11 mouse cellular contexts compared by ENCODE assay signal in the genomic region with DNA sequence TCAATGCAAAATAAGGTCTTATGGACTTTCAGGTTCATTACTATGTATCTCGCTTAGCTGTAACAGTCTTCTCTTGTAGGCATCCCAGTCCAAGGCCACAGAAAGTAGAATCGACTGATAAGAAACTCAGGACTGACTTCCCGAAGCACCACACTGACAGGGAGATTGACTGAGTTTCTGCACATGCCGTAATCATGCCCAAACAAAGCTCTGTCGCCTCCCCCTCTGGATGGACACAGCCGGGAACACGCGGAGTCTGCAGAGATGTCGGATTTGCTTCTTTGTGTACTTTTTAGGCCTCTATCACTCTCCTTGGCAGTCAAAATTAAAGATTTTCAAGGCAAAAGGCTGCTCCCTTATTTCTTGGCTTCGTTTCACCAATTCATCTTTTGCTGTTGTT. TPM values are rescaled to one million over a fixed set of nuclear protein-coding genes. Genes with fewer than 3 reads are reported as not detected.
DNase-seq lines count a peak whose midpoint lies in the region; ATAC-seq lines count a peak whose summit lies in the region.
"Had no signal": no experiment of that assay in that cellular context is flagged by ENCODE, and none has a peak within 500 bp of the region (broad histone marks: within the 10 kb centered on the region; RNA-seq: fewer than 3 reads in every experiment).

No protein-coding gene starts in this region.

- no peaks in the 10 kb centered on the region for H3K36me3 ChIP-seq in heart, embryonic 13.5 days
- H3K36me3 ChIP-seq in heart, embryonic 10.5 days, result 0 out of 2 replicates have a peak, but pooled peaks cover 3% of the 10 kb centered on the region
- no peaks in the 10 kb centered on the region for H3K36me3 ChIP-seq in hindbrain, embryonic 15.5 days

- no peaks in the 10 kb centered on the region for H3K9me3 ChIP-seq in heart, embryonic 13.5 days
- H3K9me3 ChIP-seq in heart, embryonic 10.5 days, result no peaks in the 10 kb centered on the region
- no peaks in the 10 kb centered on the region for H3K9me3 ChIP-seq in hindbrain, embryonic 15.5 days

- H3K4me2 ChIP-seq in heart, embryonic 13.5 days, result peak overlapping the region; percentile 60
- H3K4me2 ChIP-seq in hindbrain, embryonic 15.5 days, result no peak overlapping the region

- no peak for ATAC-seq in heart, embryonic 13.5 days (ENCODE audit: extremely low read depth, insufficient number of reproducible peaks, low FRiP score, low TSS enrichment)
- no peak for ATAC-seq in hindbrain, embryonic 15.5 days (ENCODE audit: low FRiP score, low read depth)
- no peak for ATAC-seq in cerebellum, adult (ENCODE audit: insufficient number of reproducible peaks, low FRiP score, low TSS enrichment)
- ATAC-seq: CD4-positive, CD25-positive, alpha-beta regulatory T cell, adult 4 months had no signal

- 41% methylated on average over 10 of the region's 10 CpGs for whole genome bisulfite sequencing in heart, embryonic 13.5 days
- 60% methylated on average over 10 of the region's 10 CpGs for WGBS in heart, embryonic 10.5 days
- 70% methylated on average over 10 of the region's 10 CpGs for WGBS in hindbrain, embryonic 15.5 days

- no peak for DNase-seq in heart, embryonic 10.5 days (ENCODE audit: low spot score)
- DNase-seq in ovary, adult 18-20 months (ENCODE audit: low spot score), result peak; percentile 24
- no peak for DNase-seq in ovary, postnatal 10 days (ENCODE audit: low spot score)
- DNase-seq in testis, postnatal 14 days (ENCODE audit: low spot score), result peak; percentile 76
- no peak for DNase-seq in frontal cortex, postnatal 36 days (ENCODE audit: low spot score in 2 of 2)
- DNase-seq: kidney, postnatal 4 days; lung, postnatal 10 days had no signal

- peak overlapping the region; percentile 63 for H3K27ac ChIP-seq in heart, embryonic 13.5 days (replicated peaks)
- no peak overlapping the region for H3K27ac ChIP-seq in heart, embryonic 10.5 days
- H3K27ac ChIP-seq in hindbrain, embryonic 15.5 days (replicated peaks), result peak overlapping the region; percentile 74

- H3K4me3 ChIP-seq in heart, embryonic 13.5 days, result peak overlapping the region; percentile 33
- H3K4me3 ChIP-seq in heart, embryonic 10.5 days, result no peak overlapping the region
- no peak overlapping the region for H3K4me3 ChIP-seq in hindbrain, embryonic 15.5 days

- peak overlapping the region; percentile 33; the same call in 1 of the 2 replicates for H3K9ac ChIP-seq in heart, embryonic 13.5 days
- H3K9ac ChIP-seq in hindbrain, embryonic 15.5 days, result no peak overlapping the region

- no peaks in the 10 kb centered on the region for H3K27me3 ChIP-seq in heart, embryonic 13.5 days (replicated peaks)
- H3K27me3 ChIP-seq in heart, embryonic 10.5 days (ENCODE audit: insufficient read depth, poor library complexity, severe bottlenecking), result no peaks in the 10 kb centered on the region
- H3K27me3 ChIP-seq in hindbrain, embryonic 15.5 days, result no peaks in the 10 kb centered on the region

- peaks cover 9% of the 10 kb centered on the region for H3K4me1 ChIP-seq in heart, embryonic 13.5 days
- peaks cover 5% of the 10 kb centered on the region; the same call in 1 of the 2 replicates for H3K4me1 ChIP-seq in heart, embryonic 10.5 days
- H3K4me1 ChIP-seq in hindbrain, embryonic 15.5 days (replicated peaks), result 0 out of 2 replicates have a peak, but pooled peaks cover 4% of the 10 kb centered on the region

RNA-seq across cellular contexts. Expression of gene Kif21a, which starts 20.8 kb away (rescaled TPM):
- 4.2 and 4.3 TPM in 2 replicates for polyA plus RNA-seq in heart, embryonic 13.5 days (2015; fragmentation: Nextera tagmentation; extraction: Ambion mirVana)
- 4.9 and 5.0 TPM in 2 replicates for polyA plus RNA-seq in heart, embryonic 10.5 days (2016; fragmentation: Nextera tagmentation; extraction: Ambion mirVana)
- polyA plus RNA-seq in hindbrain, embryonic 15.5 days (2015; fragmentation: Nextera tagmentation; extraction: Ambion mirVana), result 42.8 and 47.5 TPM in 2 replicates
- polyA plus RNA-seq: CD4-positive, CD25-positive, alpha-beta regulatory T cell, adult 4 months had no signal

Comparison
In these comparisons a context has a peak if more than half of its experiments do, and no peak if none do; other contexts are left out.
1. DNase-seq: peak in ovary, adult 18-20 months (single experiment) and testis, postnatal 14 days (single experiment); none in heart, embryonic 10.5 days (single experiment), ovary, postnatal 10 days (single experiment) and frontal cortex, postnatal 36 days (0 of 2).